Mouse (Mus musculus) kidney, adult 2 months (tissue): ENCODE measurements around the gene Jmjd8.

Source experiments
- CTCF ChIP-seq: fragments of 200-500 bp; conservative IDR thresholded peaks from 2 replicates; pipeline ENCODE4 v1.5.1; 2011; ENCODE audit warnings: low read depth, mild to moderate bottlenecking, control low read depth, low read length, moderate library complexity, mixed read lengths; ENCODE audit not compliant: insufficient read depth, insufficient read length
- POLR2A ChIP-seq: fragments of 200-500 bp; IDR thresholded peaks from one replicate; pipeline ENCODE4 v1.6.1; 2011; ENCODE audit warnings: low read depth, low read length, control low read depth

GRCm38 (mm10) chr17:25786781-25787504, 41.7 kb upstream of the Jmjd8 start:
- TF ChIP-seq POLR2A (no peak), CTCF (no peak)
